Mouse (Mus musculus): ENCODE measurements around the gene Mzf1. TPM values are rescaled to one million over a fixed set of nuclear protein-coding genes. Genes with fewer than 3 reads are reported as not detected.

Mzf1 gene
- total and polyA plus RNA-seq, 3 experiments: 0.45 to 0.59 (median 0.50) TPM

GRCm38 (mm10) chr7:13010005-13010908 lies 44.3 kb downstream of the Mzf1 start, which contains the start of gene Zbtb45:
Zbtb45 (minus strand) TSS chr7:13010034.
- Histone ChIP-seq H3K27ac (peak within 1 kb of the TSS; percentile 93), H3K27me3 (ENCODE audit: control insufficient read depth, insufficient read depth, low read length) (no peaks in the 10 kb centered on the region), H3K4me3 (peak within 1 kb of the TSS; percentile 74), H3K79me2 (replicated peaks; ENCODE audit: control insufficient read depth, insufficient read depth, low read length) (no peaks in the 10 kb centered on the region), H3K36me3 (ENCODE audit: control insufficient read depth, insufficient read depth, low read length) (no peaks in the 10 kb centered on the region), H3K9ac (ENCODE audit: low read depth, low read length) (peak within 1 kb of the TSS; percentile 79), H3K4me1 (ENCODE audit: control insufficient read depth, insufficient read depth, low read length) (peaks cover 3% of the 10 kb centered on the region; the same call in 1 of the 2 replicates)
- intact Hi-C loops (cut with DNase I): loop anchor here (1.0 kb wide), 1 partner anchor 13 kb away; no protein-coding TSS in a partner anchor
- TF ChIP-seq POLR2A (IDR thresholded peaks at IDR 0.05; ENCODE audit: insufficient read depth, low read depth, low read length): no peak
- TF ChIP-seq CTCF (IDR thresholded peaks at IDR 0.05): no peak
- WGBS: 17% methylated on average over 26 of the region's 26 CpGs
- DNase-seq: peak in 1 of 2 experiments; percentile 28

- peak overlapping the region; percentile 79 for H3K9ac ChIP-seq (ENCODE audit: low read depth, low read length)
- DNase-seq: peak; percentile 93
- H3K79me2 ChIP-seq (replicated peaks; ENCODE audit: control insufficient read depth, insufficient read depth, low read length): no peaks in the 10 kb centered on the region
- no peaks in the 10 kb centered on the region for H3K36me3 ChIP-seq (ENCODE audit: control insufficient read depth, insufficient read depth, low read length)
- TF ChIP-seq CTCF (IDR thresholded peaks at IDR 0.05): peak; percentile 67
- peak; percentile 56; the same call in 1 of the 2 replicates for TF ChIP-seq EP300 (IDR thresholded peaks at IDR 0.05; ENCODE audit: insufficient read depth, low read depth, low read length)
- peak; percentile 89 for TF ChIP-seq POLR2A (IDR thresholded peaks at IDR 0.05; ENCODE audit: insufficient read depth, low read depth, low read length)
- intact Hi-C loops (cut with DNase I): loop anchor here (1.0 to 2.0 kb wide), 5 partner anchors 14 to 101 kb away; partner anchors contain the start of gene Mzf1
- H3K4me1 ChIP-seq (ENCODE audit: control insufficient read depth, insufficient read depth, low read length): peaks cover 3% of the 10 kb centered on the region; the same call in 1 of the 2 replicates
- WGBS: under 1% methylated on average over 42 of the region's 42 CpGs
- H3K27ac ChIP-seq: peak overlapping the region; percentile 93
- H3K27me3 ChIP-seq (ENCODE audit: control insufficient read depth, insufficient read depth, low read length): no peaks in the 10 kb centered on the region
- H3K4me3 ChIP-seq: peak overlapping the region; percentile 74
These were observed 45.2 kb downstream of the Mzf1 start for GRCm38 (mm10) chr7:13009143-13010004.

- peaks cover 3% of the 10 kb centered on the region; the same call in 1 of the 2 replicates for H3K4me1 ChIP-seq (ENCODE audit: control insufficient read depth, insufficient read depth, low read length)
- intact Hi-C loops (cut with DNase I): loop anchor here (2.0 kb wide), 2 partner anchors 47 to 99 kb away; partner anchors contain the start of gene Mzf1
- no peak for TF ChIP-seq POLR2A (IDR thresholded peaks at IDR 0.05; ENCODE audit: insufficient read depth, low read depth, low read length)
- no peak for TF ChIP-seq CTCF (IDR thresholded peaks at IDR 0.05)
- TF ChIP-seq EP300 (IDR thresholded peaks at IDR 0.05; ENCODE audit: insufficient read depth, low read depth, low read length): no peak
- H3K27me3 ChIP-seq (ENCODE audit: control insufficient read depth, insufficient read depth, low read length): no peaks in the 10 kb centered on the region
- H3K79me2 ChIP-seq (replicated peaks; ENCODE audit: control insufficient read depth, insufficient read depth, low read length): no peaks in the 10 kb centered on the region
- H3K36me3 ChIP-seq (ENCODE audit: control insufficient read depth, insufficient read depth, low read length): no peaks in the 10 kb centered on the region
- no peak overlapping the region for H3K4me3 ChIP-seq
- no peak overlapping the region for H3K9ac ChIP-seq (ENCODE audit: low read depth, low read length)
- DNase-seq: peak in 1 of 2 experiments; percentile 20
- WGBS: 71% methylated on average over 57 of the region's 57 CpGs
- peak overlapping the region; percentile 75 for H3K27ac ChIP-seq
These were observed 47.0 kb downstream of the Mzf1 start for GRCm38 (mm10) chr7:13007341-13008092.

GRCm38 (mm10) chr7:13006531-13006930 lies 48.0 kb downstream of the Mzf1 start:
- no peak overlapping the region for H3K4me3 ChIP-seq
- H3K27me3 ChIP-seq (ENCODE audit: control insufficient read depth, insufficient read depth, low read length): no peaks in the 10 kb centered on the region
- 55% methylated on average over 10 of the region's 10 CpGs for WGBS
- H3K4me1 ChIP-seq (ENCODE audit: control insufficient read depth, insufficient read depth, low read length): peaks cover 3% of the 10 kb centered on the region; the same call in 1 of the 2 replicates
- no peak for TF ChIP-seq EP300 (IDR thresholded peaks at IDR 0.05; ENCODE audit: insufficient read depth, low read depth, low read length)
- TF ChIP-seq POLR2A (IDR thresholded peaks at IDR 0.05; ENCODE audit: insufficient read depth, low read depth, low read length): no peak
- TF ChIP-seq CTCF (IDR thresholded peaks at IDR 0.05): no peak
- H3K36me3 ChIP-seq (ENCODE audit: control insufficient read depth, insufficient read depth, low read length): no peaks in the 10 kb centered on the region
- no peaks in the 10 kb centered on the region for H3K79me2 ChIP-seq (replicated peaks; ENCODE audit: control insufficient read depth, insufficient read depth, low read length)
- peak overlapping the region; percentile 75 for H3K27ac ChIP-seq
- intact Hi-C loops (cut with DNase I): no loop called here
- H3K9ac ChIP-seq (ENCODE audit: low read depth, low read length): no peak overlapping the region
- peak in 1 of 2 experiments; percentile 39 for DNase-seq

- 88% methylated on average over 17 of the region's 17 CpGs for WGBS
- H3K4me3 ChIP-seq: no peak overlapping the region
- peaks cover 3% of the 10 kb centered on the region; the same call in 1 of the 2 replicates for H3K4me1 ChIP-seq (ENCODE audit: control insufficient read depth, insufficient read depth, low read length)
- TF ChIP-seq EP300 (IDR thresholded peaks at IDR 0.05; ENCODE audit: insufficient read depth, low read depth, low read length) (no peak), CTCF (IDR thresholded peaks at IDR 0.05) (no peak), POLR2A (IDR thresholded peaks at IDR 0.05; ENCODE audit: insufficient read depth, low read depth, low read length) (no peak)
- peak overlapping the region; percentile 75 for H3K27ac ChIP-seq
- no peaks in the 10 kb centered on the region for H3K36me3 ChIP-seq (ENCODE audit: control insufficient read depth, insufficient read depth, low read length)
- H3K27me3 ChIP-seq (ENCODE audit: control insufficient read depth, insufficient read depth, low read length): no peaks in the 10 kb centered on the region
- no peaks in the 10 kb centered on the region for H3K79me2 ChIP-seq (replicated peaks; ENCODE audit: control insufficient read depth, insufficient read depth, low read length)
- no peak for DNase-seq
- H3K9ac ChIP-seq (ENCODE audit: low read depth, low read length): no peak overlapping the region
- intact Hi-C loops (cut with DNase I): no loop called here
These were observed 48.6 kb downstream of the Mzf1 start for GRCm38 (mm10) chr7:13006011-13006410.
